Mouse (Mus musculus) ovary, postnatal 10 days (tissue): ENCODE results near the gene Fmr1nb.
"Not testable (repeated sequence)": the region's sequence is repeated elsewhere in the genome, so short reads cannot be mapped to it uniquely, and the experiment has no call there.

Source experiments
- DNase-seq: peaks from one replicate; pipeline ENCODE4 v3.0.0; 2022; ENCODE audit warnings: low spot score

The Fmr1nb gene

DNA sequence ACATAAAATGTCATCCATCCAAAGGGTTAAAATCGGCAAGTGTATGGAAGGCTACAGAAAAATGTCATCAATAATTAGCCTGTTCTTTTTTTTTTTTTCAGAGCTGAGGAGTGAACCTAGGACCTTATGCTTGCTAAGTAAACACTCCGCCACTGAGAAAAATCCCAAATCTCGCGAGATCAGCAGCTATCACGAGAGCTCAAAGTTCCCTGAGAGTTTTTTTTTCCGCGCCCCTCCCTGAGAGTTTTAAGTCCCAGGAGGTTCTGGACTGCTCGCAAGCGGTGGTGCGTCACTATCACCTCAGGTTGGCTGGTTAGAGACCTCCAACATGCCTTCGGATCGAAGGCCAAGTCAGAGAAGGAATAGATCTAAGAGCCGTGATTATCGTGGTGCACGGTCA, at the start of gene Fmr1nb:
Gene Fmr1nb, plus strand, starts transcription at position 234 of the 400 bp plus-strand sequence.
- no peak for DNase-seq

DNA sequence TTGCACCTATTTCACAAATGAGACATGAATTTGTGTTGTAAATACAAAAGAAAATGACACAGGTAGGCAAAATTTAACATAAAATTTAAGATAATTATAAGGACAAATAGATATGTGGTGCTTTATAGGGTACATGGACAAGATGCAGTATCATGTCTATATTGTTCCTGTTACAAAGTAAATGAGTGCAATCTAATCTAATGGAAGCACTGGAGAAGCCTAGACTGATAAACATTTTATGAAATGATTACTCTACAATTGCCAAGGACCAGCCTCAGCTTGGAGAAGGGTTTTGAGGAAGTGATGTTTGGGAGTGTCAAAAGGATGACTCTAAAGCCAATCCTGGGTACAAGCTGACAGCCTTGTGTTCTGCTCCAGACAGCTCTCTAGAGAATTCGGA, 24.7 kb upstream of the Fmr1nb start:
- no peak for DNase-seq

DNA sequence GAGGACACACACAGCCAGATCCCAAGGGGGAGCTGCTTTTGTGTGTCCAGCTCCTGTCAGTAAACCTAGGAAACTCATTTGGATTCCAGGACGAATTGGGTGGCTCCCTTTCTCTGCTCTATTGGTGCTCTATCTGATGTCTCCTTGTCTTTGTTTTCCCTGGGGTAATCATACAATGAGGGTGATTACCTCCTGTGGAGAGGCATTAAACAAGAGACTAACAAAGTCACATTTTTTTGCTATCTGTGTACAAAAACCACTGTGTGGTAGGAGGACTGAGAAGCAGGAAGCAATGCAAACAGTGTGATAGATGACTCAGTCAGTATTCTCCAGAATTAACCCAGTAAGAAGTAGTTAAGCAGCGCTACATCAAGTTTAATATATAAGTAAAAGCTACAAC, 21.6 kb upstream of the Fmr1nb start:
- DNase-seq: no peak

DNA sequence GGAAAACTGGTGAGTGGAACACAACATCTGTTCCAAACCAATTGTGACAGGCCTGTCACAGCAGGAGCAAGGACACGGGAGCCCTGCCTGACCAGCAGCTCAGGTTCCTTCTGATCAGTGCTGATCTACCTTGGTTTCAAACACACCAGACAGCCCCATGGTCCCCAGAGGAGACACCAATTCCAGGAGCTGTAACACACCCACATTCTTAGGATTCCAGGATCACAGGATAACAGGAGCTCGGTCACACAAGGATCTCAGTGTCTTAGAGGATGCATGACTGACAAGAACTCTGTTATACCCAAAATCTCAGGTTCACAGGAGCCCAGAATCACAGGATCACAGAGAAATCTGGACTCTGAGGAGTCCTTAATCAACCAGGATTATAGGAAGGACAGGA, 58.8 kb downstream of the Fmr1nb start:
- DNase-seq: not testable (repeated sequence)

DNA sequence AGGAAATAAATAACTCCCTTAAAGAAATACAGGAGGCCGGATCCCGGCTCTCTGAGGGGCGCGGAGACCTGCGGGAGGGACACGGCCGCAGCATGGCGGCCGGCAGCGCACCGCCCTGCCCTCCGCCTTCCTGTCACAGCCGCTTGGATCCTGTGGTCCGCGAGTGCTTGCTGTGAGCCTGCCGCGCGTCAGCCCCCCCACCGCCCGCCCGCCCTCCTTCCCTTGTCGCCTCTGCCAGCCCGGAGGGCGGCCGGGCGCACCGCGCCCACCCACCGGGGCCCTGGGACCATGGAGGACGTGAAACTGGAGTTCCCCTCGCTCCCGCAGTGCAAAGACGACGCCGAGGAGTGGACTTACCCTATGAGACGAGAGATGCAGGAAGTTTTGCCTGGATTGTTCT, 59.4 kb downstream of the Fmr1nb start, which contains the start of gene Gm14698:
Gene Gm14698, plus strand, starts transcription at position 35 of the 400 bp plus-strand sequence.
- DNase-seq: not testable (repeated sequence)

DNA sequence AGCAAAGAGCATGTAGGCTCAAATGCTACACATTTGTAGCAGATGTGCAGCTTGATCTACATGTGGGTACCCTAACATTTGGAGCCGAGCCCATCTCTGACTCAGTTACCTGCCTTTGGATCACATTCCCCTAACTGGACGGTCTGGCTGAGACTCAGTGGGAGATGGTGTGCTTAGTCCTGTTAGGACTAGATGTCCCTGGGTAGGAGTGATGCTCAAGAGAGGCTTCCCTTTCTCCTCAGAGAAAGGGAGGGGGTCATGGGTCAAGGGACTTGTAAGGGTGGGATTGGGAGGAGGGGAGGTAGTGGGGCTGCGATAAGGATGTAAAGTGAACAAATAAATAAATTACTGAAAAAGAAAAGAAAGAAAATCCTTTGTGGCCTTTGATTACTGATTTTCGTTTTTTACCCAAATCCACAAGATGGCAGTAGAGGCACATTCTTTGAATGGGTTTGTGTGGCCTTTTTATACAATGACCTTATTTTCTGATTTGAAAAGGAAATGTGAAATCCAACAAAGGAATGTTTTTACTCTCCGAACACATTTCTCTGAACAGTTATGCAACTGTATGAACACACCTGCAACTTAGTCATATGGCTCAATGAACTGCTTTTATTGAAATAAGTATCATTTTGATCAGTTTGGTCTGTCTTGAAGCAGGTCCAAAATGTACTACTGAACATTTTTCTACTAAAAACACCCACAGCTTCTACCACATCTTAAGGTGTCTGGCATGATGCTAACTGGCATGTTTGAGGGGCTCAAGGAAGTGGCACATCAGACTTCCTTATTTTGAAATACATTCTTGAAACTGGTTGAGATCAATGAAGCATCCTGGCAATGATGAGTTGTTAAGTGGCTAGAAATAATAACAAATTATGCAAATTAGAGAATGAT, 78.2 kb downstream of the Fmr1nb start:
- DNase-seq: no peak
